Mouse (Mus musculus): ENCODE measurements at regions not wholly inside any gene's neighbourhood (a gene's known extent, or its start where the extent isn't known, plus 50 kb on each side); places are given as distances from the start of the nearest gene placed in this dataset.

- Histone ChIP-seq H3K9ac (replicated peaks) (no peak overlapping the region), H3K36me3 (no peaks in the 10 kb centered on the region), H3K9me3 (no peaks in the 10 kb centered on the region), H3K27me3 (no peaks in the 10 kb centered on the region), H3K27ac (no peak overlapping the region), H3K4me3 (replicated peaks) (no peak overlapping the region), H3K4me2 (no peak overlapping the region), H3K4me1 (replicated peaks) (no peaks in the 10 kb centered on the region)
- ATAC-seq (ENCODE audit: insufficient number of reproducible peaks, insufficient read depth, low FRiP score, low TSS enrichment, low read depth), result no peak
- WGBS, result 85% methylated on average over 4 of the region's 4 CpGs
These were observed 187.9 kb downstream of the Tmem182 start for GRCm38 (mm10) chr1:40993327-40993726.

DNA sequence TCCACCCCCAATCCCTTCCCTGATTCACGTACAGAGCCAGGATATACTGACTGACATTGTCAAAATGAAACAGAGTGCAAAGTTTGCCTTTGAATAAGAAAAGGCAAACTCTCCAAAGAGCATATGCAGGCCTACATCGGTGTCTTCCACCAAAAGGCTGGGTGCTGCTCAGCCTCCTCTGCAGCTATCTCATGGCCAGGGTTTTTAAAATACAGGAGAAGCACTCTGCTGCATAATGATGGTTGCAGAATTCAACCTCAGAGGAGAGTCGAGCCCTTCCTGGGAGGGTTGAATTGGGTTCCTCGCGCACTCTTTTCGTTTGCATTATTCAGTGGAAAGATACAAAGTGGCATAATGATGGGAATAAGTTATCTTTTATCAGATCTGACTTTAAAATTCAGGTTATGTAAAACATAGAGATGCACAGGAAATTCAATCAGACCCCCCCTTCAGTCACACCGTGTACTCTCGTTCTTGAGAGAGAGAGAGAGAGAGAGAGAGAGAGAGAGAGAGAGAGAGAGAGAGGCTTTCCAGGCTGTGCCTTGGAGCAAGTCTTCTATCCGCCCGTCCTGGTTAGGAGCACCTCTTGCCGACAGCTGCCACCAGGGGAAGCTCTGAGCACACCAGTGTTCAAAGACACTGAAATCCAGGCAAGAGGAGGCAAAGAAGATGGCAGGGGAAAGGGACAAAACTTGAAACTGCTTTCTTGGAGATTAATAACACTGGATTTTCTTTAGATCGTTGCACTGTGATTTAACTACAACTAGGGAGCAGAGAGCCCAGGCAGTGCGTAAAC is 196.0 kb downstream of the Tmem182 start:
- no peak overlapping the region for H3K27ac ChIP-seq
- no peaks in the 10 kb centered on the region for H3K27me3 ChIP-seq
- no peak overlapping the region for H3K4me3 ChIP-seq (replicated peaks)
- ATAC-seq (ENCODE audit: insufficient number of reproducible peaks, insufficient read depth, low FRiP score, low TSS enrichment, low read depth), result 0 out of 2 replicates have a peak, but pooled peaks have one; percentile 56
- no peaks in the 10 kb centered on the region for H3K36me3 ChIP-seq
- no peak overlapping the region for H3K9ac ChIP-seq (replicated peaks)
- H3K4me2 ChIP-seq, result no peak overlapping the region
- peaks cover 9% of the 10 kb centered on the region for H3K4me1 ChIP-seq (replicated peaks)
- 49% methylated on average over 13 of the region's 13 CpGs for WGBS
- H3K9me3 ChIP-seq, result no peaks in the 10 kb centered on the region

- Histone ChIP-seq H3K4me2 (no peak overlapping the region), H3K9me3 (no peaks in the 10 kb centered on the region), H3K36me3 (no peaks in the 10 kb centered on the region), H3K27me3 (no peaks in the 10 kb centered on the region), H3K4me1 (replicated peaks) (peaks cover 15% of the 10 kb centered on the region), H3K9ac (replicated peaks) (no peak overlapping the region), H3K27ac (no peak overlapping the region), H3K4me3 (replicated peaks) (no peak overlapping the region)
- 36% methylated on average over 9 of the region's 9 CpGs for WGBS
- ATAC-seq (ENCODE audit: insufficient number of reproducible peaks, insufficient read depth, low FRiP score, low TSS enrichment, low read depth), result no peak
These were observed 196.6 kb downstream of the Tmem182 start for GRCm38 (mm10) chr1:41002006-41002405.

- Histone ChIP-seq H3K36me3 (no peaks in the 10 kb centered on the region), H3K9ac (replicated peaks) (no peak overlapping the region), H3K27me3 (no peaks in the 10 kb centered on the region), H3K27ac (no peak overlapping the region), H3K9me3 (no peaks in the 10 kb centered on the region), H3K4me3 (replicated peaks) (no peak overlapping the region), H3K4me2 (no peak overlapping the region), H3K4me1 (replicated peaks) (no peaks in the 10 kb centered on the region)
- no peak for ATAC-seq (ENCODE audit: insufficient number of reproducible peaks, insufficient read depth, low FRiP score, low TSS enrichment, low read depth)
- 97% methylated on average over 4 of the region's 4 CpGs for WGBS
These were observed 221.5 kb downstream of the Tmem182 start for GRCm38 (mm10) chr1:41026943-41027342.

DNA sequence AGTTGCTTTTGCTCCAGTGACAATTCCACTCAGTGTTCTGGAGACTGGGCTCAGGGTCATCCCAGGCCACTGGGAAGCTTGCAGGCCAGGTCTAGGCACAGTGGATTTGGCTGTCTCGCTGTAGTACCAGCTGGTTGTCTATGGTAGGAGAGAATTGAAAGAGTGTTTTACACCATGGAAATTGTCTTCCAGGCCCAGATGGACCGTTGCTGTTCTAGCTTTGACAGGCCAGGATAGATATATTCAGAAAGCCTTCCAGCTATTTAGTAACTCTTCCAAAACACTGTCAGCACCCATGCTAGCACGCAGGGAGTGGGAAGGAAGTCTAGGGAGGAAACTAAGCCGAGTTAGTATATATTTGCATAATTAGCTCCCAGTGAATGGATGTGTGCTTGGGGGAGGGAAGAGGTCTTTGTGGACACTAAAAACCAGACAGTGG is 222.2 kb downstream of the Tmem182 start:
- H3K27me3 ChIP-seq, result no peaks in the 10 kb centered on the region
- no peak overlapping the region for H3K4me3 ChIP-seq (replicated peaks)
- no peaks in the 10 kb centered on the region for H3K4me1 ChIP-seq (replicated peaks)
- no peak overlapping the region for H3K27ac ChIP-seq
- no peak overlapping the region for H3K9ac ChIP-seq (replicated peaks)
- no peaks in the 10 kb centered on the region for H3K36me3 ChIP-seq
- WGBS, result 73% methylated on average over 4 of the region's 4 CpGs
- no peak overlapping the region for H3K4me2 ChIP-seq
- no peak for ATAC-seq (ENCODE audit: insufficient number of reproducible peaks, insufficient read depth, low FRiP score, low TSS enrichment, low read depth)
- no peaks in the 10 kb centered on the region for H3K9me3 ChIP-seq

GRCm38 (mm10) chr1:41028021-41028420 is 222.6 kb downstream of the Tmem182 start:
- 86% methylated on average over 2 of the region's 2 CpGs for WGBS
- no peak for ATAC-seq (ENCODE audit: insufficient number of reproducible peaks, insufficient read depth, low FRiP score, low TSS enrichment, low read depth)
- no peak overlapping the region for H3K4me2 ChIP-seq

GRCm38 (mm10) chr1:41035085-41035880 is 229.9 kb downstream of the Tmem182 start:
- 19% methylated on average over 22 of the region's 22 CpGs for WGBS
- Histone ChIP-seq H3K4me2 (peak overlapping the region; percentile 54), H3K36me3 (no peaks in the 10 kb centered on the region), H3K4me1 (replicated peaks) (peaks cover 20% of the 10 kb centered on the region), H3K27me3 (no peaks in the 10 kb centered on the region), H3K9ac (replicated peaks) (no peak overlapping the region; the same call in 1 of the 2 replicates), H3K9me3 (no peaks in the 10 kb centered on the region), H3K27ac (peak overlapping the region; percentile 67; the same call in 1 of the 2 replicates), H3K4me3 (replicated peaks) (peak overlapping the region; percentile 22)
- no peak for ATAC-seq (ENCODE audit: insufficient number of reproducible peaks, insufficient read depth, low FRiP score, low TSS enrichment, low read depth)

More at GRCm38 (mm10) chr1:41028021-41028420, 222.6 kb downstream of the Tmem182 start:
- H3K4me1 ChIP-seq (replicated peaks), result no peaks in the 10 kb centered on the region
- H3K36me3 ChIP-seq, result no peaks in the 10 kb centered on the region
- H3K27me3 ChIP-seq, result no peaks in the 10 kb centered on the region
- H3K4me3 ChIP-seq (replicated peaks), result no peak overlapping the region
- H3K9me3 ChIP-seq, result no peaks in the 10 kb centered on the region
- H3K9ac ChIP-seq (replicated peaks), result no peak overlapping the region
- H3K27ac ChIP-seq, result no peak overlapping the region

- peak overlapping the region; percentile 16; the same call in 1 of the 2 replicates for H3K4me3 ChIP-seq (replicated peaks)
These were observed 231.5 kb downstream of the Tmem182 start for GRCm38 (mm10) chr1:41036940-41037339.

GRCm38 (mm10) chr1:41054426-41054955 is 249.1 kb downstream of the Tmem182 start:
- H3K36me3 ChIP-seq, result no peaks in the 10 kb centered on the region
- no peaks in the 10 kb centered on the region for H3K9me3 ChIP-seq
- no peak overlapping the region for H3K4me2 ChIP-seq
- H3K27me3 ChIP-seq, result no peaks in the 10 kb centered on the region
- H3K4me1 ChIP-seq (replicated peaks), result no peaks in the 10 kb centered on the region
- H3K4me3 ChIP-seq (replicated peaks), result no peak overlapping the region
- WGBS, result 87% methylated on average over 5 of the region's 5 CpGs
- H3K27ac ChIP-seq, result no peak overlapping the region
- H3K9ac ChIP-seq (replicated peaks), result no peak overlapping the region
- no peak for ATAC-seq (ENCODE audit: insufficient number of reproducible peaks, insufficient read depth, low FRiP score, low TSS enrichment, low read depth)

More at GRCm38 (mm10) chr1:41036940-41037339, 231.5 kb downstream of the Tmem182 start:
- Histone ChIP-seq H3K27ac (no peak overlapping the region), H3K36me3 (no peaks in the 10 kb centered on the region), H3K9me3 (no peaks in the 10 kb centered on the region), H3K27me3 (no peaks in the 10 kb centered on the region), H3K4me2 (peak overlapping the region; percentile 40), H3K9ac (replicated peaks) (no peak overlapping the region), H3K4me1 (replicated peaks) (peaks cover 20% of the 10 kb centered on the region)
- ATAC-seq (ENCODE audit: insufficient number of reproducible peaks, insufficient read depth, low FRiP score, low TSS enrichment, low read depth), result no peak
- WGBS, result 35% methylated on average over 12 of the region's 12 CpGs

DNA sequence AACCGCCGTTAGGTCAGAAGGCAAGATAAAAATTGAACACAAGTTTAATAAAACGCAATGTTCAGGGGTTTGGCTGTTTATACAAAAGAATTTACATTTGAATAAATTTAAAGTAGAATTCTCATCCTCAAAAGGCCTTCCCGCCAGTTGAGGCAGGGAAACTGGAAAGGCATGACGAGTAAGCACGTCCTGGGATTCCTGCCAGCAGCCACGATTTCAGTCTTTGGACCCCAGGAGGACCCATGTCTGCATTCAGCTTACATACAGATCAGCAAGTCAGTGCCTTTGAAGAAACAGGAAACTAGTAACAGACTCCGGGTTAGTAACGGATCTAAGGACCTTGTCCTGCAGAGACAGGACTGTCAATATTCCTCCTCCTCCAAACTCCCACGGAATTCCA is 250.4 kb downstream of the Tmem182 start:
- Histone ChIP-seq H3K36me3 (no peaks in the 10 kb centered on the region), H3K27ac (no peak overlapping the region), H3K4me2 (no peak overlapping the region), H3K27me3 (no peaks in the 10 kb centered on the region), H3K4me1 (replicated peaks) (no peaks in the 10 kb centered on the region), H3K9me3 (no peaks in the 10 kb centered on the region), H3K9ac (replicated peaks) (no peak overlapping the region), H3K4me3 (replicated peaks) (no peak overlapping the region)
- WGBS, result 83% methylated on average over 10 of the region's 10 CpGs
- no peak for ATAC-seq (ENCODE audit: insufficient number of reproducible peaks, insufficient read depth, low FRiP score, low TSS enrichment, low read depth)

GRCm38 (mm10) chr1:41065130-41065529 is 259.7 kb downstream of the Tmem182 start:
- ATAC-seq (ENCODE audit: insufficient number of reproducible peaks, insufficient read depth, low FRiP score, low TSS enrichment, low read depth), result no peak
- Histone ChIP-seq H3K27ac (no peak overlapping the region), H3K4me2 (no peak overlapping the region), H3K4me1 (replicated peaks) (no peaks in the 10 kb centered on the region), H3K9ac (replicated peaks) (no peak overlapping the region), H3K36me3 (no peaks in the 10 kb centered on the region), H3K4me3 (replicated peaks) (no peak overlapping the region), H3K9me3 (no peaks in the 10 kb centered on the region), H3K27me3 (no peaks in the 10 kb centered on the region)
- 89% methylated on average over 10 of the region's 10 CpGs for WGBS

All from limb, embryonic 12.5 days (tissue).